Mouse (Mus musculus) retina, postnatal 1 day (tissue): ENCODE measurements around the gene Olfr112.
"Not testable (repeated sequence)": the region's sequence is repeated elsewhere in the genome, so short reads cannot be mapped to it uniquely, and the experiment has no call there.

Experiments used
- DNase-seq: peaks from one replicate; pipeline ENCODE4 v3.0.0-alpha.2; 2012

Gene Olfr112

DNA sequence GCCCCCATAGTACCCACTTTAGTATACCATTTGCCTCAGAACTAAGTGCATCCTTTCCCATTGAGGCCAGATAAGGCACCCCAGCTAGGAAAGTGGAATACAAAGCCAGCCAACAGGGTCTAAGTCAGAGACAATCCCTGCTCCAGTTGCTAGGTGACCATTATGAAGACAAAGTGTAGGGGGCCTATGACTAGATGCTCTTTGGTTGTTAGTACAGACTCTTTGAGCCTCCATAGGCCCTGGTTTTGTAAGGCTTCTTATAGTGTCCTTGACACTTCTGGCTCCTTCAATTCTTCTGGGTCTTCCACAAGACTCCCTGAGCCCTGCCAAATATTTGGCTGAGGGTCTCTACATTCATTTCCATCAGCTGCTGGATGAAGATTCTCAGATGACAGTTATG is at the start of gene Olfr112:
Gene Olfr112 (minus strand): TSS at position 101 of the 400 bp plus-strand sequence.
- no peak for DNase-seq

DNA sequence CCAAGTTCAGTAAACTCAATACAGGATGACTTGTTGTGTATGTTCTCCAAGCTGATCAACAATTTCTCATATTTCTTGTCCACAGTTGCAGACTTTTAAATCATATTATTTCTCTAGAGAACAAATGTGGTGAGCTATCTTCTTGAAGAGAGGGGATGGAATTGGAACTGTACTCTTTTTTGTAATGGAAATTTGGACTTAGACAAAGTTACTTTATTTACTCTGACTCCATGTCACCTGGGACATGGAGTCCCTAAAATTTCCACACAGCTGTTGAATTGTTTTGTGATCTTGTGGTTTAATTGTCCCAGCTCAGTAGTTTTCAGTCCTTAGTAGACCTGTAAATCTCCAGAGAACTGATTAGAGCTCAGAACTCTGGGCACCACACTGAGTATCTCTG is 23.4 kb upstream of the Olfr112 start, which contains the start of gene Olfr114:
Gene Olfr114 (minus strand): TSS at position 101 of the 400 bp plus-strand sequence.
- no peak for DNase-seq

DNA sequence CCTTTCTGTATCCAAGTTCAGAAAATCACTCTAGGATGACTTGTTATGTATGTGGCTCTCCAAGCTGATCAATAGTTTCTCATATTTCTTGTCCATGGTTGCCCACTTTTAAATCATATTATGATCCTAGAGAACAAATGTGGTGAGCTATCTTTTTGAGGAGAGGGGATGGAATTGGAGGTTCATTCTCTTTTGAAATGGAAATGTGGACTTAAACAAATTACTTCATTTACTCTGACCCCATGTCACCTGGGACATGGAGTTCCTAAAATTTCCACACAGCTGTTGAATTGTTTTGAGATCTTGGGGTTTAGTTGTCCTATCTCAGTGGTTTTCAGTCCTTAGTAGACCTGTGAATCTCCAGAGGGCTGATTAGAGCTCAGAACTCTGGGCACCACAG is 8.3 kb upstream of the Olfr112 start, which contains the start of gene Olfr113:
Gene Olfr113 (minus strand): TSS at position 101 of the 400 bp plus-strand sequence.
- no peak for DNase-seq

DNA sequence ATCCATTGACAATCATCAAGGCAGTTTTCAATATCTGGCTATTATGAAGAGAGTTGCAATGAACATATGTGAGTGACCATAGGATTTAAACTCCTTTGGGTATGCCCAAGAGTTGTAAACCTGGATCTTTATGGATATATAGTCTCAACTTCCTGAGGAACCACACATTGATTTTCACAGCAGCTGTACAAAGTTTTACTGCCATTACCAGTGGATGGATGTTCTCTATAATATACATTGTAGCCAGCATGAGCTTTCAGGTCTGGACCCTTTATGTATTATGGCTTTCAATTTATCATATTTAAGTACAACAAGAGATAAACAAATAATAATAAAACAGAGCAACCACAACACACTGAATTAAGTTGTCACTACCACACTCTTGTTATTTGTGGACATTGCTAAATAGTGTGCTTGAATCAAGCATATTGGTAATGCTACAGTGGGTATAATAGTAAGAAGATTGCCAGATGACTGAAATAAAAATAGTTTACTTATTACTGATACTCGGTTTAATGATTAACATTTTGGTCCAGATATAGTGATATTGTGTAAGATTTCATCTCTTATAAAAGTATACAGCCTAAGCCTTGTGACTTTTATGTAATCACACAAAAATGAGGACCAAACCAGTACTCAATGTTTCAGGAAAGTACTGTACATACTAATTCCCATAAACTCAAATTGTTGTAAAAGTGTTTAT is 10.2 kb downstream of the Olfr112 start:
- DNase-seq: no peak

DNA sequence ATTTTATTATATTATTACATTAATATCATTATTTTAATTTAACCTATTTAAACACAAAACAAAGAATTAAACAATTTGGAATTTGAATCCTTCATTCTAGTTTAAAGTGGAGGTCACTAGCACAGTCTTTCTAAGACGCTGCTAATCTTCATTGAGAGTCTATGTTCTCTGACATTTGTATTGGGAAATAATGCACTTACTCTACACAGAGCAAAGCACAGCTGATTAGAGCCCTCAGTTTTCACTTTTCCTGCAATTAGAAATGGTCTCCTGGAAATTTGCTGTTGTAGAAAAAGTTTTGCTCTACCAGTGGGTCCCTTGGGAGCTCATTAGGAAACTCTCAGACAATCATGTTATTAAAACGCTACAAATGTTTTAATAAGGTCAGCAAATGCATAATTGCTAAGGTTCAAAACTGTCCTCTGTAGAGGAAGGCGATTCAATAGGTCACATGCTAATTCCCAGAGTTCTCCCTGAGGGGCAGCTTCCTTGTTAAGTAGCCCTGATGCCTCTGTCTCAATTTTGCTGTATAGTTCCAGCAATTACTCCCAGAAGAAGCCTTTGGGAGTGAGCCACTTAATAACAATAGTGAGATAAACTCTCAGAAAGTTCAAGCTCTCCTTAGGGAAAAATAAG is 25.3 kb downstream of the Olfr112 start:
- peak; percentile 0 for DNase-seq

DNA sequence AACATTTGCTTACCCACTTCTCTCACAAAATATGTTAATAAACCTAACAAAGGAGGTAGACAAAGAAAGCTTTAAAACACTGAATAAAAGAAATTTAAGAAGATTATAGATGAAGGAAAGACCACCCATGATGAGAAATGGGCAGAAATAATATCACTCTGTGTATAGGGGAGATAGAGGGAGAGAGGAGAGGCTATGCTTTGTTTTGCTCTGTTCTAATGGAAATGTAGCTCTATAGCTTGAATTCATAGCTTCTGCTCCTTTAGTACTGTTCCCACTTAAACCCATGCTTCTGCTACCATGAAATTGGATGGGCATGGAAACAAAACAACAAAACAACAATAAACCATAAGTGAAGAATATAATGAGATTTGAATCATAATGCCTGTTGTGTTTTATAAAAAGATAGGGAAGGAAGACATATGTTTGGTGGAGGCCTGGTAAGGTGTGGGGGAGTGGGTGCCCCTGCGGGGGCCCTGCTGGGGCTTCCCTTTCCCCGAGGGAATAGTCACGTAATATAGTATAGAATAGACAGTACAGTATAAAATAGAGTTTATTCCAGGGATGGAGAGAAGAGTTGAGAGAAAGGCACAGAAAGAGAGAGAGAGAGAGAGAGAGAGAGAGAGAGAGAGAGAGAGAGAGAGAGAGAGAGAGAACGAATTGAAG is 27.7 kb downstream of the Olfr112 start:
- no peak for DNase-seq

DNA sequence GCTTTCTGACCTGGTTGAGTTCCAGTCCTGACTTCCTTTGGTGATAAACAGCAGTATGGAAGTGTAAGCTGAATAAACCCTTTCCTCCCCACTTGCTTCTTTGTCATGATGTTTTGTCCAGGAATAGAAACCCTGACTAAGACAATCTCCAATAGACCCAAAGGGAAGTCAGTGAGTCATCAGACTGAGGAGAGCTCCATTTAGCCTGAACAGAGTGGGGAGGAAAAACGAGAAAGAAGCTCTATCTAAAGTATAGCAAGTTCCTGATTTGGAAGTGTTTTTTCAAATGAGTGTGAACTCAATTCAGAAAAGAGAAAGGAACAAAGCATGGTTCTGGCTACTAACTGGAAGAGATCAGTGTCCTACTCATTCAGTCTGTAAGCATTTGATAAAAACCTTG is 30.8 kb downstream of the Olfr112 start:
- not testable (repeated sequence) for DNase-seq

DNA sequence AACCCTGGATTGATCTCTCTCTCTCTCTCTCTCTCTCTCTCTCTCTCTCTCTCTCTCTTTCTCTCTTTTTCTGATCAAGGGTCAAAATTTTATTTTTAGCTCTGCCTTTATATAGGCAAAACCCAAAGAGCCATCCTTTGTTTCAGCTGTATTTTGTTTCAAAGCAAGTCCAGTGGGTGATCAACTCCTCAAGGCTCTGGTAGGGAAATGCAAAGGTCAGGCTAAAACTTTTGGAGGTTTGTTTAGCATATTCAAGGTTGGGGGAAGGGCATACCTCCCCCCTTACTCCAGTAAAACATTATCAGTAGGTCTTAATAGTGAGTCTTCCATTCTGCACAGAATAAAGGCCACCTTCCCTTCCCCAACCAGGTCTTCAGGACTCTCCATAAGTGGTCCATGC is 34.1 kb downstream of the Olfr112 start:
- DNase-seq: no peak

DNA sequence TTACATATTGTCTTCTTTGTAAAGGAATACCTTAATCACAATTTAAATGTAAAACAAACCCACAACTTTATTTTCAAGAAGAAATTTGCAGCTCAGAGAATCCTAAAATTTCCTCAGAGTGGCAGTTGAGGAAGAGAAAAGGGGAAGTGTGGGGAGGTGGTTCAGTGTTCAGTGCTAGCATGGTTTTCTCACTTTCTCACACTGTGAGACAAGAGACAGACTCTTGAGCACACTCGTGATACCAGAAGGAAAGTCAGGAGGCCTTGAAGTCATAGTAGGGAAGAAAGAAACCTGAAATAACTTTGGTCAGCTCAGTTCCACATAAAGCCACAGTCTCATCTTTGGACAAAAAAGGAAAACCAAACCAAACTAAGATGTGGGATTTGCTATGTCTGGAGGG is 43.8 kb downstream of the Olfr112 start:
- not testable (repeated sequence) for DNase-seq

DNA sequence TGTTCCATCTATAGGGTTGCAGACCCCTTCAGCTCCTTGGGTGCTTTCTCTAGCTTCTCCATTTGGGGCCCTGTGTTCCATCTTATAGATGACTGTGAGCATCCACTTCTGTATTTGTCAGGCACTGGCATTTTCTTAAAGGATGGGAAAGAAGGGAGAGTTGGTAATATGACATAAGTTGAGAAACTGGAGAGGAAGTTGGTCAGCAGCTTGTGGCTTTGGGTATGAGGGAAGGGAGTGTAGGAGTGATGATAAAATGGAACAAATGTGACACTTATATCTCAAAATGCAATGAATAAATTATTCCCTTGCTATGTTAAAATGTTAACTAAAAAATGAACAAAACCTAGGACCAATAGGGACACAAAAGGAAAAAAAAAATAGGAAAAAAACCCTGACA is 44.6 kb downstream of the Olfr112 start:
- not testable (repeated sequence) for DNase-seq
